Mouse (Mus musculus) intestine, embryonic 16.5 days (tissue): ENCODE measurements around the gene Gm10409. TPM values are rescaled to one million over a fixed set of nuclear protein-coding genes. Genes with fewer than 3 reads are reported as not detected.
"Not testable (repeated sequence)": the region's sequence is repeated elsewhere in the genome, so short reads cannot be mapped to it uniquely, and the experiment has no call there.

Experiments
- ATAC-seq: fragments of 200-750 bp; cut with Nextera tagmentation; 2 replicates; pipeline ENCODE4 v1.8.0; 2017; ENCODE audit warnings: moderate TSS enrichment, moderate library complexity
- H3K27ac ChIP-seq: fragments of 300-500 bp; sonication (generic); 2 replicates; pipeline ENCODE4 v1.5.1; 2014; ENCODE audit warnings: mild to moderate bottlenecking, low read length
- H3K27me3 ChIP-seq: fragments of 300-500 bp; sonication (generic); replicated peaks from 2 replicates; pipeline ENCODE4 v1.6.1; 2014; ENCODE audit warnings: low read length, control low read depth, mixed read lengths; ENCODE audit not compliant: control insufficient read depth, insufficient read depth
- H3K36me3 ChIP-seq: fragments of 300-500 bp; sonication (generic); 2 replicates; pipeline ENCODE4 v1.6.1; 2014; ENCODE audit warnings: low read length, control low read depth; ENCODE audit not compliant: control insufficient read depth, insufficient read depth
- H3K4me1 ChIP-seq: fragments of 300-500 bp; sonication (generic); 2 replicates; pipeline ENCODE4 v1.6.1; 2014; ENCODE audit warnings: low read length, control low read depth, mixed read lengths; ENCODE audit not compliant: control insufficient read depth, insufficient read depth
- H3K4me2 ChIP-seq: fragments of 300-500 bp; sonication (generic); 2 replicates; pipeline ENCODE4 v1.6.1; 2014; ENCODE audit warnings: low read depth, low read length, control low read depth
- H3K4me3 ChIP-seq: fragments of 300-500 bp; sonication (generic); 2 replicates; pipeline ENCODE4 v1.5.1; 2014; ENCODE audit warnings: mild to moderate bottlenecking, low read length
- H3K9ac ChIP-seq: fragments of 300-500 bp; sonication (generic); 2 replicates; pipeline ENCODE4 v1.6.1; 2014; ENCODE audit warnings: low read depth, low read length
- H3K9me3 ChIP-seq: fragments of 300-500 bp; sonication (generic); 2 replicates; pipeline ENCODE4 v1.6.1; 2016; ENCODE audit warnings: low read length, control low read depth; ENCODE audit not compliant: control insufficient read depth
- WGBS: fragments of 180-500 bp; shearing (Covaris S2); extraction: QIAGEN DNeasy Blood & Tissue Kit; methylation state at CpG from one replicate; pipeline ENCODE4 v1.1.7; 2014; 5-methylcytosine and 5-hydroxymethylcytosine counted together
- polyA plus RNA-seq: library from polyadenylated mRNA; unstranded; fragments of >200 nt; fragmentation: Nextera tagmentation; extraction: Ambion mirVana; gene quantifications from 2 replicates; pipeline ENCODE4 v1.2.1, GENCODE M21; 2015

Gene Gm10409
- polyA plus RNA-seq: 0.42 and 0.56 TPM in 2 replicates

- not testable (repeated sequence) for H3K27ac ChIP-seq, H3K9ac ChIP-seq, H3K36me3 ChIP-seq, H3K27me3 ChIP-seq, ATAC-seq, H3K4me1 ChIP-seq, H3K4me3 ChIP-seq, H3K4me2 ChIP-seq, H3K9me3 ChIP-seq
- no CpG with 5 or more reads among the region's 32 CpGs for WGBS
Measured at GRCm38 (mm10) chr14:3412314-3412713, at the start of gene Gm10409. Gene Gm10409 (plus strand): TSS chr14:3412614.

GRCm38 (mm10) chr14:3394793-3395192, 17.6 kb upstream of the Gm10409 start, which contains the start of gene Gm10413:
Gene Gm10413 (plus strand): TSS chr14:3395093.
- not testable (repeated sequence) for H3K4me2 ChIP-seq, H3K27ac ChIP-seq, H3K9me3 ChIP-seq, H3K4me1 ChIP-seq, H3K36me3 ChIP-seq, H3K9ac ChIP-seq, H3K4me3 ChIP-seq, H3K27me3 ChIP-seq, ATAC-seq
- no CpG with 5 or more reads among the region's 2 CpGs for WGBS

DNA sequence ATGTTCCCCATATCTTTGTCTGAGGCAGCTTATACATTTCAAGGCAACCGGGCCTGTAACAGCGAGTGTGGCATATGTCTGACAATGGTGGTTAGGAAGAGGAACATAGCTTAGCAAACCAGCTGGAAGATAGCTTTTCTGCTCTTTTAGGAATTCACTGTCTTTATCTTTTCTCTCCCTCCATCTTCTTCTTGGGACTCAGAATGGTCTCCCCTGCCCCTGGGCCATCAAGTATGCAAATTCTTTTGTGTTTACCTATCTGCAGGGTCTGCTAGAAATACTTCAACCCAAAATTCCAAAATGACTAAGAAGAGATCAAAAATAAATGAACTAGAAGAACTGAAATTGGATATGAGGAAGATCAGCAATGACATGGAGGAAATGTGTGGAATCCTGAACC, 15.4 kb downstream of the Gm10409 start, which contains the start of gene Gm3005:
Gm3005 (plus strand) TSS at position 301 of the 400 bp plus-strand sequence.
- not testable (repeated sequence) for H3K9ac ChIP-seq, H3K4me2 ChIP-seq, ATAC-seq, H3K27me3 ChIP-seq, H3K36me3 ChIP-seq, H3K4me1 ChIP-seq, H3K4me3 ChIP-seq, H3K27ac ChIP-seq, H3K9me3 ChIP-seq
- no CpG with 5 or more reads among the region's 2 CpGs for WGBS

GRCm38 (mm10) chr14:3449079-3449478, 36.7 kb downstream of the Gm10409 start, which contains the start of gene Gm10408:
Gene Gm10408 (plus strand): TSS chr14:3449379.
- not testable (repeated sequence) for H3K4me1 ChIP-seq, H3K4me3 ChIP-seq, ATAC-seq, H3K27ac ChIP-seq, H3K36me3 ChIP-seq, H3K27me3 ChIP-seq, H3K9me3 ChIP-seq, H3K9ac ChIP-seq, H3K4me2 ChIP-seq
- no CpG with 5 or more reads among the region's 3 CpGs for WGBS

Other genes with a start within 250 kb of the Gm10409 start
- gene Gm5795, start 224.4 kb upstream of the Gm10409 start, polyA plus RNA-seq: not detected in 2 replicates
- gene D830030K20Rik, start 204.1 kb upstream of the Gm10409 start, polyA plus RNA-seq: 3.0 and 3.1 TPM in 2 replicates
- not detected in 2 replicates for gene Gm2956, start 80.0 kb upstream of the Gm10409 start, polyA plus RNA-seq
- gene Gm10413, start 17.5 kb upstream of the Gm10409 start, polyA plus RNA-seq: not detected in 2 replicates
- 0.26 and 0.28 TPM in 2 replicates for gene Gm3005, start 15.5 kb downstream of the Gm10409 start, polyA plus RNA-seq
- gene Gm10408, start 36.8 kb downstream of the Gm10409 start, polyA plus RNA-seq: not detected in 2 replicates
- not detected in 2 replicates for gene Gm3012, start 221.9 kb downstream of the Gm10409 start, polyA plus RNA-seq
- gene Gm3020, start 239.4 kb downstream of the Gm10409 start, polyA plus RNA-seq: 0.42 and 0.56 TPM in 2 replicates